Mouse (Mus musculus): ENCODE data around the gene Urb1. TPM values are rescaled to one million over a fixed set of nuclear protein-coding genes. Genes with fewer than 3 reads are reported as not detected.

Gene Urb1
- total RNA-seq, 2 experiments from 2014 or later: 15.8 to 21.3 TPM

DNA sequence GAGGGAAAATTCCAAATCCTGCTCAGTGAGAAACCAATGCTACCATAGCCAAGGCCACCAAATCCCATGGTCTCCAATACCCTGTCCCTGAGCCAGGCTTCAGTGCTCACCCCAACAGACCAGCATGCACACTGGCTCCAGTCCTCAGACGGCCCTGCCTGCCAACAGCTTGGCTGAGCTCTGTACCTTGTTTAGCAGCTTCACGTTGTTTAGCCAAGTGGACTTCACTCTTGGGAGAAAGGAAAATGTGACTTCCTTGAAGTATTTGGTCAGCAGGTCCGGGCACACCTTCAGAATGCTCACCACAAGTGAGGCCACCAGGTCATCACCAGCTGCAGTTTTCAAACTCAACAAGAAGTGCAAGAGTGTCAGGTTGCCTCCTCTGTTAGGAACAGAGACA lies 17.7 kb downstream of the Urb1 start:
- intact Hi-C loops (cut with DNase I): no loop called here
- no peak for DNase-seq (ENCODE audit: extremely low spot score in 1 of 2, low spot score in 2 of 2)
- TF ChIP-seq CTCF (IDR thresholded peaks at IDR 0.05): no peak
- Histone ChIP-seq H3K27ac (no peak overlapping the region), H3K4me3 (no peak overlapping the region)

DNA sequence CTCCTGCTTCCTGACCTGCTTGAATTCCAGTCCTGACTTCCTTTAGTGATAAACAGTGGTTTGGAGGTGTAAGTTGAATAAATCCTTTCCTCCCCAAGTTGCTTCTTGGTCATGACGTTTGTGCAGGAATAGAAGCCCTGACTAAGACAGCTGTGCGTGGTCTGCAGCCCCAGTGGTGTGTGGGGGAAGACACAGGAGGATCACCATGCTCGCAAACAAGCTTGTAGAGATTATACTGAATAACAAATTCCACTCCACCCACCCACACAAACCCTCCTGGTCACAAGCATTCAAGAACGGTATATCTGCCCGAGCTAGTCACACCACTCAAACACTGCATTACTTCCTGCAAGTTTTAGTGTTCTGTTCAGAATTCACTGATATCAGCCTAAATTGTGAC lies 18.1 kb downstream of the Urb1 start:
- peak in 1 of 2 experiments; percentile 25 for DNase-seq (ENCODE audit: extremely low spot score in 1 of 2, low spot score in 2 of 2)
- Histone ChIP-seq H3K4me3 (no peak overlapping the region), H3K27ac (no peak overlapping the region)
- intact Hi-C loops (cut with DNase I): no loop called here
- no peak for TF ChIP-seq CTCF (IDR thresholded peaks at IDR 0.05)

DNA sequence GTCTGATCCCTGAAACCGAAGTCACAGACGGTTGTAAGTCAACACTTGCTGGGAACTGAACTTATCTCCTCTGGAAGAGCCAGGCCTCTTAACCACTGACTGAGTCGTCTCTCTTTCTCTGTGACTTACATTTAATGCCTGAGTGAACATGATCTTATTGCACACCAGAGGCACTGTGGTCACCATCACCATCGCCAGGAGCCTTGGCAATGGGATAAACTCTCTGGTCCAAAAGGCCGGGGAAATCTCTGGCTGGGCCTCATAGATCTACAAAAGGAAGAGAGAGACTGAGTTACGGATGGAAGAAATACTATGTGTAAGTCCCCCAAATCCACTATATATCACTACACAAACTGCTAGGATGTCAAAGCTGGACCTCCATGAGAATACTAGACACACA lies 19.3 kb downstream of the Urb1 start:
- intact Hi-C loops (cut with DNase I): no loop called here
- DNase-seq (ENCODE audit: extremely low spot score in 1 of 2, low spot score in 2 of 2): no peak

GRCm38 (mm10) chr16:90788580-90788979 lies 21.6 kb downstream of the Urb1 start:
- H3K27ac ChIP-seq: no peak overlapping the region
- intact Hi-C loops (cut with DNase I): no loop called here
- no peak for TF ChIP-seq CTCF (IDR thresholded peaks at IDR 0.05)
- no peak overlapping the region for H3K4me3 ChIP-seq
- DNase-seq (ENCODE audit: extremely low spot score in 1 of 2, low spot score in 2 of 2): no peak

More for the DNA sequence above, 19.3 kb downstream of the Urb1 start:
- Histone ChIP-seq H3K27ac (no peak overlapping the region), H3K4me3 (no peak overlapping the region)
- no peak for TF ChIP-seq CTCF (IDR thresholded peaks at IDR 0.05)

DNA sequence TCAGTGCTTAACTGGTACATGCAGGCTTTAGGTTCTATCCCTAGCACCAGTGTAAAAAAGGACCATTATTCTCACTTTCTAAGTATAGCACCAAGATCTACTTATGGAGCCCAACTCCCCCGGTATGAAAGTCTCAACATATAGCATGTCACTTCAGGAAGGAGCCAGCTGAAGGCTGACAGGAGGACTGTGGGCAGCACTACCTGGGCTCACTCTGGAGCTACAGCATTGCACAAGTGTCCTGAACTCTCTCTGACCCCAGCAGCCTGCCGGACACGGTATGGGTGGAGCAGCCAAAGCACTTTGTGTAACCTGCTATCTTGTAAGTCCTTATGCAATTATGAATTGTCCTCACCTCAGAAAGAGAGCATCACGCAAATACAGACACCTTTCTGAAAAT lies 25.0 kb downstream of the Urb1 start:
- H3K4me3 ChIP-seq: no peak overlapping the region
- no peak for TF ChIP-seq CTCF (IDR thresholded peaks at IDR 0.05)
- no peak overlapping the region for H3K27ac ChIP-seq
- intact Hi-C loops (cut with DNase I): no loop called here
- DNase-seq (ENCODE audit: extremely low spot score in 1 of 2, low spot score in 2 of 2): no peak

DNA sequence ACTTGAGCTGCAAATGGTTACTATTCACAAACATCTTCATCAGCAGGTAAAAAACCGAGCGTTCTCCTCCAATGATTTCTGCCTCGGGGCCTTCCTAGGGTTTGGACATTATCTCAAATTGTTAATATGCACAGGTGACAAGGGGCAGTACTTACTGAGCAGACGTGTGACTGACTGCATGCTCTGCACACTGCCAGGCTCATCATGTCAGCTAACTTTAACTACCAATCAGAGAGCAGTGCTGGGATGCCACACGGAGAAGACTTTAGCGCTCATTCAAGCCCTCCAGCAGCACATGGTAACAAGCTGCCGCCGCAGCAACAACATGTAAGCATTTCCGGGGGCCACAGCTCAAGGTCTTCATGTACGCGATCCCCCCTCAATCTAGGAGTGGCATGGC lies 26.9 kb downstream of the Urb1 start:
- no peak for TF ChIP-seq CTCF (IDR thresholded peaks at IDR 0.05)
- H3K4me3 ChIP-seq: no peak overlapping the region
- intact Hi-C loops (cut with DNase I): no loop called here
- no peak for DNase-seq (ENCODE audit: extremely low spot score in 1 of 2, low spot score in 2 of 2)
- no peak overlapping the region for H3K27ac ChIP-seq

GRCm38 (mm10) chr16:90779783-90780182 lies 30.4 kb downstream of the Urb1 start:
- intact Hi-C loops (cut with DNase I): no loop called here
- H3K27ac ChIP-seq: no peak overlapping the region
- no peak for TF ChIP-seq CTCF (IDR thresholded peaks at IDR 0.05)
- no peak for DNase-seq (ENCODE audit: extremely low spot score in 1 of 2, low spot score in 2 of 2)
- no peak overlapping the region for H3K4me3 ChIP-seq

GRCm38 (mm10) chr16:90775946-90776520 lies 34.2 kb downstream of the Urb1 start:
- Histone ChIP-seq H3K27ac (no peak overlapping the region), H3K4me3 (no peak overlapping the region)
- TF ChIP-seq CTCF (IDR thresholded peaks at IDR 0.05): no peak
- no peak for DNase-seq (ENCODE audit: extremely low spot score in 1 of 2, low spot score in 2 of 2)
- intact Hi-C loops (cut with DNase I): no loop called here

- no peak for DNase-seq (ENCODE audit: extremely low spot score in 1 of 2, low spot score in 2 of 2)
- no peak overlapping the region for H3K4me3 ChIP-seq
- intact Hi-C loops (cut with DNase I): no loop called here
- no peak for TF ChIP-seq CTCF (IDR thresholded peaks at IDR 0.05)
- H3K27ac ChIP-seq: no peak overlapping the region
Measured at GRCm38 (mm10) chr16:90774646-90775045, 35.6 kb downstream of the Urb1 start.

DNA sequence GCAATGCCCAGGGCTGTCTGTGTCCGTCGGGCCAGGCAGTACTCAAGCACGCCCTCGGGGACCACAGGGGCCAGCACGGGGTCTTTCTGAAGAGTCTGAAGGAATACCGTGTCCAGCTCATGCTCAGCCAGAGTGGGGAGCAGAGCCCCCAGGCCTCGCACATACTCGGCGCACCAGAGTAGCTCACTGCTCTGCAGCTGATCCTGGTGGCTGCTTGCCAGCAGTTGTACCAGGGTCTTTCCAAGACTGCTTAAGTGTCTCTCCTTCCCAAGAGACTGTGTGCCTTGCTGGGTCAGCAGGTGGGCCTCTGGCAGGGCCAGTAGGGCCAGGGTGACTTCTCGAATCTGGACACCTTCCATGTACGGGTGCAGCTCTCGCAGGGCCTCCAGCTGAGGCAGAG lies 36.0 kb downstream of the Urb1 start:
- no peak for TF ChIP-seq CTCF (IDR thresholded peaks at IDR 0.05)
- intact Hi-C loops (cut with DNase I): no loop called here
- Histone ChIP-seq H3K4me3 (no peak overlapping the region), H3K27ac (no peak overlapping the region)
- no peak for DNase-seq (ENCODE audit: extremely low spot score in 1 of 2, low spot score in 2 of 2)

GRCm38 (mm10) chr16:90766919-90767454 lies 43.2 kb downstream of the Urb1 start:
- DNase-seq (ENCODE audit: extremely low spot score in 1 of 2, low spot score in 2 of 2): no peak
- intact Hi-C loops (cut with DNase I): no loop called here
- H3K27ac ChIP-seq: no peak overlapping the region
- TF ChIP-seq CTCF (IDR thresholded peaks at IDR 0.05): no peak
- H3K4me3 ChIP-seq: no peak overlapping the region

DNA sequence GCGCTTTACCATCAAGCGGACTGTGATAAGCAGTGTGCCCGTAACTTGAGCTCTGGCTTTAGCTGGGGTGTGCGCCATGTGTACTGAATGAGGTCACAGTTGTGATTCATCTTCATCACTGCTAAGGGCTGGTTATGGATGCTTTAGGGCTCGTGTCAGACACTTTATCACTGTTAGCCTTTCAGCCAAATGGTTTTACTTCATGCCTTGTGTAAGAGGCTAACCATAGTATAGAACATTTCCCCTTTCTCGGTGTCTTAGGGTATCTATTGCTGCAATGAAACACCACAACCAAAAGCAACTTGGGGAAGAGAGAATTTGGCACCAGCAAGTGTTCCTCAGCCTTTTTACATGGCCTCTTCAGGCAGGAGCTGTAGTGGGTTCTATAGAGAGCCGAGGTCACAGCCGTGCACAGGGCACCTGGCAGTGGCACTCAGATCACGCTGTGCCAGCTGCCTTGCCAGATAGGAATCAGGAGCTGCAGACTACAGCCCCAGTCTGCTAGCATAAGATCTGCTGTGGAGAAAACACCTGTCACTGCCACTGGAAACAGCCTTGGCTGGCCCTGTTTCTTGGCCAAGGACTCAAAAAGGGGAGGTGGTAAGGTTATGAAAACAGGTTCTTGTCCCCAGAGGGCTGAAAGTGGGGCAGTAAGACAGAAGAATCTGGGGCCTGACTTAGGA lies 44.9 kb downstream of the Urb1 start:
- H3K4me3 ChIP-seq: no peak overlapping the region
- intact Hi-C loops (cut with DNase I): no loop called here
- H3K27ac ChIP-seq: no peak overlapping the region
- no peak for DNase-seq (ENCODE audit: extremely low spot score in 1 of 2, low spot score in 2 of 2)
- TF ChIP-seq CTCF (IDR thresholded peaks at IDR 0.05): no peak

GRCm38 (mm10) chr16:90760515-90760914 lies 49.7 kb downstream of the Urb1 start:
- DNase-seq (ENCODE audit: extremely low spot score in 1 of 2, low spot score in 2 of 2): no peak
- no peak for TF ChIP-seq CTCF (IDR thresholded peaks at IDR 0.05)
- no peak overlapping the region for H3K4me3 ChIP-seq
- intact Hi-C loops (cut with DNase I): no loop called here
- no peak overlapping the region for H3K27ac ChIP-seq
